Mouse (Mus musculus): Measurements from ENCODE around the gene Krtap14.
A peak's percentile ranks its signal among the peaks of the same experiment; 100 is the strongest.

Krtap14 gene

GRCm38 (mm10) chr16:88826095-88826652, at the start of gene Krtap14:
Krtap14 (minus strand) TSS chr16:88826145.
- DNase-seq (ENCODE audit: low read depth, low spot score): peak; percentile 23

- DNase-seq (ENCODE audit: low read depth, low spot score): no peak
Measured at GRCm38 (mm10) chr16:88874169-88874568, 48.2 kb upstream of the Krtap14 start, which contains the start of gene Krtap19-2. Krtap19-2 (minus strand) TSS chr16:88874269.

GRCm38 (mm10) chr16:88869311-88869710, 43.4 kb upstream of the Krtap14 start, which contains the start of gene Krtap19-1:
Krtap19-1 (minus strand) TSS chr16:88869411.
- DNase-seq (ENCODE audit: low read depth, low spot score): no peak

GRCm38 (mm10) chr16:88864887-88865407, 39.0 kb upstream of the Krtap14 start:
- no peak for DNase-seq (ENCODE audit: low read depth, low spot score)

- DNase-seq (ENCODE audit: low read depth, low spot score): peak; percentile 36
Measured at GRCm38 (mm10) chr16:88851450-88851849, 25.5 kb upstream of the Krtap14 start.

GRCm38 (mm10) chr16:88848558-88848957, 22.6 kb upstream of the Krtap14 start:
- no peak for DNase-seq (ENCODE audit: low read depth, low spot score)

- DNase-seq (ENCODE audit: low read depth, low spot score): no peak
Measured at GRCm38 (mm10) chr16:88847363-88847762, 21.4 kb upstream of the Krtap14 start.

GRCm38 (mm10) chr16:88826978-88827377, 1.0 kb upstream of the Krtap14 start:
- peak; percentile 31 for DNase-seq (ENCODE audit: low read depth, low spot score)

GRCm38 (mm10) chr16:88823736-88824135, 2.2 kb downstream of the Krtap14 start:
- peak; percentile 45 for DNase-seq (ENCODE audit: low read depth, low spot score)

GRCm38 (mm10) chr16:88820066-88820465, 5.9 kb downstream of the Krtap14 start, which contains the start of gene Krtap15:
Krtap15 (plus strand) TSS chr16:88820215.
- no peak for DNase-seq (ENCODE audit: low read depth, low spot score)

GRCm38 (mm10) chr16:88811827-88812226, 14.1 kb downstream of the Krtap14 start, which contains the start of gene Gm20741:
Gm20741 (minus strand) TSS chr16:88812220.
- no peak for DNase-seq (ENCODE audit: low read depth, low spot score)

GRCm38 (mm10) chr16:88786786-88787185, 39.2 kb downstream of the Krtap14 start:
- no peak for DNase-seq (ENCODE audit: low read depth, low spot score)

- no peak for DNase-seq (ENCODE audit: low read depth, low spot score)
Measured at GRCm38 (mm10) chr16:88777596-88777995, 48.3 kb downstream of the Krtap14 start, which contains the start of gene Gm5965. Gm5965 (plus strand) TSS chr16:88777896.

GRCm38 (mm10) chr16:88774106-88774505, 51.8 kb downstream of the Krtap14 start, which contains the start of gene 2310057N15Rik:
2310057N15Rik (minus strand) TSS chr16:88774206.
- DNase-seq (ENCODE audit: low read depth, low spot score): no peak

Measured in forelimb bud, embryonic 11.5 days (tissue).